Mouse (Mus musculus) kidney, adult 2 months (tissue): ENCODE results near the gene Ccs.

ENCODE experiments used
- CTCF ChIP-seq: fragments of 200-500 bp; conservative IDR thresholded peaks from 2 replicates; pipeline ENCODE4 v1.5.1; 2011; ENCODE audit warnings: low read depth, mild to moderate bottlenecking, control low read depth, low read length, moderate library complexity, mixed read lengths; ENCODE audit not compliant: insufficient read depth, insufficient read length
- POLR2A ChIP-seq: fragments of 200-500 bp; IDR thresholded peaks from one replicate; pipeline ENCODE4 v1.6.1; 2011; ENCODE audit warnings: low read depth, low read length, control low read depth

- no peak for TF ChIP-seq POLR2A
- no peak for TF ChIP-seq CTCF
Observed at GRCm38 (mm10) chr19:4876755-4877154, 37.6 kb upstream of the Ccs start.
